Mouse (Mus musculus) stomach, postnatal 0 days (tissue): ENCODE data around the gene Dctn2. TPM values are rescaled to one million over a fixed set of nuclear protein-coding genes. Genes with fewer than 3 reads are reported as not detected.

Experiments used
- ATAC-seq: fragments of 200-750 bp; cut with Nextera tagmentation; 2 replicates; pipeline ENCODE4 v1.8.0; 2017; ENCODE audit not compliant: low FRiP score, low TSS enrichment
- DNase-seq: peaks from one replicate; pipeline ENCODE4 v3.0.0-alpha.2; 2016; ENCODE audit warnings: low spot score
- H3K27ac ChIP-seq: fragments of 300-500 bp; sonication (generic); replicated peaks from 2 replicates; pipeline ENCODE4 v1.5.1; 2014; ENCODE audit warnings: mild to moderate bottlenecking, control low read depth
- H3K27me3 ChIP-seq: fragments of 300-500 bp; sonication (generic); 2 replicates; pipeline ENCODE4 v1.6.1; 2014; ENCODE audit warnings: low read length; ENCODE audit not compliant: control insufficient read depth, insufficient read depth
- H3K36me3 ChIP-seq: fragments of 300-500 bp; sonication (generic); 2 replicates; pipeline ENCODE4 v1.6.1; 2014; ENCODE audit warnings: low read length, mixed read lengths; ENCODE audit not compliant: control insufficient read depth, insufficient read depth
- H3K4me1 ChIP-seq: fragments of 300-500 bp; sonication (generic); replicated peaks from 2 replicates; pipeline ENCODE4 v1.6.1; 2014; ENCODE audit warnings: antibody characterized with exemption; ENCODE audit not compliant: control insufficient read depth, insufficient read depth
- H3K4me2 ChIP-seq: fragments of 300-500 bp; sonication (generic); replicated peaks from 2 replicates; pipeline ENCODE4 v1.6.1; 2014; ENCODE audit warnings: low read depth, mild to moderate bottlenecking, control low read depth, moderate library complexity
- H3K4me3 ChIP-seq: fragments of 300-500 bp; sonication (generic); 2 replicates; pipeline ENCODE4 v1.5.1; 2014; ENCODE audit warnings: low read depth, low read length, control low read depth
- H3K9ac ChIP-seq: fragments of 300-500 bp; sonication (generic); 2 replicates; pipeline ENCODE4 v1.6.1; 2014; ENCODE audit warnings: mild to moderate bottlenecking, low read length, control low read depth, mixed read lengths
- H3K9me3 ChIP-seq: fragments of 300-500 bp; sonication (generic); 2 replicates; pipeline ENCODE4 v1.6.1; 2016; ENCODE audit warnings: low read length; ENCODE audit not compliant: control insufficient read depth
- CTCF ChIP-seq: IDR thresholded peaks from 2 replicates; pipeline ENCODE4 v1.5.1; 2016; ENCODE audit warnings: antibody characterized with exemption, low read depth, mild to moderate bottlenecking, moderate library complexity
- EP300 ChIP-seq: optimal IDR thresholded peaks from 2 replicates; pipeline ENCODE3; 2016; ENCODE audit warnings: antibody characterized with exemption
- WGBS: fragments of 180-500 bp; shearing (Covaris S2); extraction: QIAGEN DNeasy Blood & Tissue Kit; methylation state at CpG from one replicate; pipeline ENCODE4 v1.1.7; 2014; 5-methylcytosine and 5-hydroxymethylcytosine counted together
- polyA plus RNA-seq: library from polyadenylated mRNA; unstranded; fragments of >200 nt; fragmentation: Nextera tagmentation; extraction: Ambion mirVana; gene quantifications from 2 replicates; pipeline ENCODE4 v1.2.1, GENCODE M21; 2015

Dctn2 gene
- polyA plus RNA-seq, 1 experiment from 2014 or later: 134 TPM

DNA sequence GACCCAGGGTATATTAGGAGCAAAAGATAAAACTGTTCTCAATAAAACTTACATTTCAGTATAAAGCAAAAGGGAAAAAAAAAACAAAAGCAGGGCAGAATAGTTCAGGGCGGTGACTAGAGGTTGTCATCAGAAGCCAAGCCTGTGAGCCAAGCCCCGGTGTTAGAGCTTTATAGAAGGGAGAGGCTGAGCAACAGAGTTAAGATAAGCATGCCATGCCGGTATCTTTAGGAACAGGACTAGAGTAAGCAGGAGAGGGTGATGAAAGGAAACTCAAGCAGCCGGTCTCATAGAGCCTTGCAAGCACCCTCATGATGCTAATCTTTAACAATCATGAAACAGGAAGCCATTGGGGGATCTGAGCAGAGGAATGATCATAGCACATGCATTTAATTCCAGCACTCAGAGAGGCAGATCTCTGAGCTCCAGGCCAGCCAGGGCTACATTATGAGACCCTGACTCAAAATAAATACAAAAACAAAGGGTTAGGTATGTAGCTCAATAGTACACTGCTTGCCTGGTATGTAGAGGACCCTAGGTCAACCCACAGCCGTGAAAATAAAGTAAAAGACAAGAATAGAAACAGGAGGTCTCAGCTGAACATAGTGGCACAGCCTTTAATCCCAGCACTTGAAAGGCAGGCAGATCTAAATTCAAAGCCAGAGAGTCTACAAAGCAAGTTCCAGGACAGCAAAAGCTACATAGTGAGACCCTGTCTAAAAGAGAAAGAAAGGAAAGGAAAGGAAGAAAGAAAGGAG, 25.9 kb downstream of the Dctn2 start:
- no peaks in the 10 kb centered on the region for H3K9me3 ChIP-seq
- ATAC-seq: no peak
- peaks cover 25% of the 10 kb centered on the region for H3K36me3 ChIP-seq
- H3K4me1 ChIP-seq: peaks cover 11% of the 10 kb centered on the region
- 19% methylated on average over 5 of the region's 5 CpGs for WGBS
- TF ChIP-seq CTCF (no peak), EP300 (no peak)
- H3K4me2 ChIP-seq: peak overlapping the region; percentile 79
- H3K27ac ChIP-seq: peak overlapping the region; percentile 99
- H3K27me3 ChIP-seq: no peaks in the 10 kb centered on the region
- peak overlapping the region; percentile 76 for H3K9ac ChIP-seq
- DNase-seq: no peak
- H3K4me3 ChIP-seq: peak overlapping the region; percentile 67

DNA sequence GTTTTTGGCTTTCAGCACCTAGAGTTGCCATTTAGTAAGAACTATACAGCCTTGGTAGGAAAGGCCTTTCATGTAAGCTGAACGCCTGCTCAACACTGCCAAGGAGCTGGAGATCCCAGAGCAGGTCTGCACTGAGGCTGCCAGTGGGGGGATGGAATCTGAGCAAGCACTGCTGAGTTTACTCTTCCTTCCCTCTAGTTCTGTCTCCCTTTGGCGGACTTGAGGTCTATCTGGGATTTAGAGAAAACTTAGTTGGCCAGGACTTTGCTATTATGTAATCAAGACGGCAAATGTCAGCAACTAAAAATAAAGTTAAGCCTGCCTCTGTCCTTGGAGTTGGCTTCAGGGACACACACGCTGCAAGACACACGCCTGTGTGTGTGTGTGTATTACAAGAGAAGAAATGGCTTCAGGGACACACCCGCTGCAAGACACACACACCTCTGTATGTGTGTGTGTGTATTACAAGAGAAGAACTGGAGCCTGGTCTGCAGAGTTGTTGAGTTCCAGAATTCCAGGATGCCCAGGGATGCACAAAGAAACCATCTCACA, 26.9 kb downstream of the Dctn2 start:
- H3K9ac ChIP-seq: no peak overlapping the region
- H3K4me3 ChIP-seq: no peak overlapping the region
- TF ChIP-seq EP300 (no peak), CTCF (no peak)
- DNase-seq (no peak), ATAC-seq (no peak)
- 33% methylated on average over 6 of the region's 6 CpGs for WGBS
- no peaks in the 10 kb centered on the region for H3K27me3 ChIP-seq
- no peaks in the 10 kb centered on the region for H3K9me3 ChIP-seq
- H3K4me1 ChIP-seq: peaks cover 6% of the 10 kb centered on the region; the same call in 1 of the 2 replicates
- H3K27ac ChIP-seq: no peak overlapping the region; the same call in 1 of the 2 replicates
- peak overlapping the region; percentile 17; the same call in 1 of the 2 replicates for H3K4me2 ChIP-seq
- H3K36me3 ChIP-seq: peaks cover 31% of the 10 kb centered on the region

DNA sequence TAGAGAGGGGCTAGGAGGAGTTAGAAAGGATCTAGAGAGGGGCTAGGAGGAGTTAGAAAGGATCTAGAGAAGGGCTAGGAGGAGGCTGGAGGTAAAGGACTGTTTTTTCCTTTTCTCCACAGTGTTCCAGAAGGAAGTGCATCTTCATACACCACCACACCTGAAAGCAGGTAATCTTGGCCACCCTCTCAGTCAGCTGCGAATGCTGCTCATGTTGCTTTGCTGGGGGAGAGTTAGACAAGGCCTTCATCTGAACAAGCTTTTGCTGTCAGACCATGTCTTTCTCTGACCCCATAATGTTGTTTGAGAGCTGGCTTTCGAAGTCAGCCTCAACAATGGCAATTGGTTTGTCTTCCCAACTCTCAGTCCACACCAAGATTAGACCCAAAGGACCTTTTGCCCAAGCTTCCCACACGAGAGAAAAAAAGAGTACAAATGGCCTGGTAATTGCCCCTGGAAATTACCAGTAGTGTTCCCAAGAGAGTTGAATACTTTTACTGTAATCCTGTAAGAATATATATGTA, 27.5 kb downstream of the Dctn2 start:
- Histone ChIP-seq H3K36me3 (peaks cover 31% of the 10 kb centered on the region), H3K4me2 (no peak overlapping the region), H3K4me1 (peaks cover 6% of the 10 kb centered on the region; the same call in 1 of the 2 replicates), H3K27ac (no peak overlapping the region), H3K9me3 (no peaks in the 10 kb centered on the region), H3K4me3 (no peak overlapping the region), H3K9ac (no peak overlapping the region), H3K27me3 (no peaks in the 10 kb centered on the region)
- DNase-seq (no peak), ATAC-seq (no peak)
- WGBS: 89% methylated on average over 3 of the region's 3 CpGs
- TF ChIP-seq EP300 (no peak), CTCF (no peak)

DNA sequence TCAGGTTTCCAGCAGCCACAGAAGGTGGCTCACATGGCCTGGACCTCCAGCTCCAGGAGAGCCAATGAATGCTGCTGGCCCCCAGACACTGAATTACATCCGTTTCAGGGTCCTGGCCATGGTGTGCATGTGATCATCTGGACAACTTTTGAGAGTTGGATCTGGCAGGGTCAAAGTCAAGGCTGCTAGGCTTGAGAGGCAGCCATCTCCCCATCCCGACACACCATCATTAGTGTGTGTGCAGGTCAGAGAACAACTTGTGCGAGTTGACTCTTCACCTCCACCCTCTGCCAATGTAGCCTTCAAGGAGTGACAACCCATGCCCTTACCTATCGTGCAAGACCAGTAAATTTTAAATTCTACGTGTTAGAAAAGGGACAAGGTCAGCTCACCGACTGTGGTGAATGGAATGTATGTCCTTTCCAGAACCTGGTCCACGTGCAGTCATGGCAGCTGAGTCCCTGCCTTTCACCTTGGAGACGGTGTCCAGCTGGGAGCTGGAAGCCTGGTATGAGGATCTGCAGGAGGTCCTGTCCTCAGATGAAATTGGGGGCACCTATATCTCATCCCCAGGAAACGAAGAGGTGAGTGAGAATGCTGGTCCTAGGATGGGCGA, 28.8 kb downstream of the Dctn2 start:
- Histone ChIP-seq H3K27me3 (no peaks in the 10 kb centered on the region), H3K4me2 (no peak overlapping the region), H3K36me3 (peaks cover 37% of the 10 kb centered on the region), H3K4me3 (no peak overlapping the region), H3K4me1 (peaks cover 6% of the 10 kb centered on the region; the same call in 1 of the 2 replicates), H3K9me3 (no peaks in the 10 kb centered on the region), H3K9ac (no peak overlapping the region), H3K27ac (no peak overlapping the region)
- ATAC-seq (no peak), DNase-seq (no peak)
- WGBS: 90% methylated on average over 10 of the region's 10 CpGs
- no peak for TF ChIP-seq CTCF
- no peak for TF ChIP-seq EP300

DNA sequence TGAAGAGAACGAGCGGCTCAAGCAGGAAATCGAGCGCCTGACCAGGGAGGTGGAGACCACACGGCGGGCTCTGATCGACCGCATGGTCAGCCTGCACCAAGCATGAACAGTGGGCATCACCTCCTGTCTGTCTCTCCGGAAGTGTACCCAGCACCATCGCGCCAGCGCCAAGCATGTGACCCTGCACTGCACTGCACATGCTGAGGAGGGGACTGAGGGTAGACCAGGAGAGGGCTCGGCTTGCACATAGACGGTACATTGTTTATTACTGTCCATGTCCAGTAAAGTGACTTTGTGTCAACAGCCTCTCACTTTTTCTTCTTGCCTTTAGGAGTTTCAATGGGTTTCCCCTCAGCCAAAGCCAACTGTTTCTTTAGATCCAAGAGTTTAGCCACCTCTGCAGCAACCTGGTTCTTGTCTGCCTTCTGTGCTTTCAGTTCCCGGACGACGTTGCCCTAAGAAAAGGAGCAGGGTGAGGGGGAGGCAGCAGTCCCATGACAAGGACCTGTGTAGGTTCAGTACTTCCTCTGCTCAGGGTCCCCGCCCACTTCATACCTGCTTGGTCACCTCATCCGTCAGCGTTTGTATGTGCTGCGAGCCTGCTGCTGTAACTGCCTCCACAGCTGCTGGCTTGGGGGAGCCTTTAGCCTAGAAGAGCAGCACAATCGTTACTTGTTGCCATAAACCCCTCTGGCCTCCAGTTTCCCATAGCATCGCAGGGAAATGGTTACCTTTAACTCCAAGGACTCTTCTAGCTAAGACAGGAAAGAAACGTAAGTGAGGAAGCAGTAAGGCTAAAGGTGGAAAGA, 30.0 kb downstream of the Dctn2 start:
- Histone ChIP-seq H3K4me1 (peaks cover 6% of the 10 kb centered on the region; the same call in 1 of the 2 replicates), H3K36me3 (peaks cover 37% of the 10 kb centered on the region), H3K9me3 (no peaks in the 10 kb centered on the region), H3K9ac (no peak overlapping the region), H3K27ac (no peak overlapping the region), H3K4me2 (no peak overlapping the region), H3K27me3 (no peaks in the 10 kb centered on the region), H3K4me3 (no peak overlapping the region)
- ATAC-seq (no peak), DNase-seq (no peak)
- 82% methylated on average over 24 of the region's 24 CpGs for WGBS
- TF ChIP-seq EP300: no peak
- no peak for TF ChIP-seq CTCF
